Mouse (Mus musculus) myocyte (in vitro differentiated cells): ENCODE data around the gene Peg12. TPM values are rescaled to one million over a fixed set of nuclear protein-coding genes. Genes with fewer than 3 reads are reported as not detected.

Experiments used
- H3K27me3 ChIP-seq: one replicate; pipeline ENCODE4 v1.6.1; 2011; ENCODE audit not compliant: control insufficient read depth, insufficient read depth, insufficient read length
- H3K36me3 ChIP-seq: one replicate; pipeline ENCODE4 v1.6.1; 2011; ENCODE audit not compliant: control insufficient read depth, insufficient read depth
- H3K4me2 ChIP-seq: one replicate; pipeline ENCODE4 v1.6.1; 2011; ENCODE audit warnings: low read depth, control low read depth
- H3K4me3 ChIP-seq: one replicate; pipeline ENCODE4 v1.5.1; 2011; ENCODE audit warnings: mild to moderate bottlenecking, control low read depth, moderate library complexity
- H3K79me2 ChIP-seq: one replicate; pipeline ENCODE4 v1.6.1; 2011; ENCODE audit not compliant: control insufficient read depth, insufficient read depth
- H3ac ChIP-seq: one replicate; pipeline ENCODE4 v1.6.1; 2011; ENCODE audit not compliant: control insufficient read depth, insufficient read length
- CEBPB ChIP-seq: IDR thresholded peaks from 2 replicates; pipeline ENCODE4 v1.6.1; 2011; ENCODE audit warnings: mild to moderate bottlenecking, moderate library complexity; ENCODE audit not compliant: poor library complexity, insufficient read depth, severe bottlenecking
- E2F4 ChIP-seq: IDR thresholded peaks from one replicate; pipeline ENCODE4 v1.6.1; 2011; ENCODE audit warnings: mild to moderate bottlenecking, control low read depth, moderate library complexity; ENCODE audit not compliant: insufficient read depth
- MAX ChIP-seq: IDR thresholded peaks from one replicate; pipeline ENCODE4 v1.6.1; 2011; ENCODE audit warnings: low read depth, mild to moderate bottlenecking, control low read depth
- MYOD1 ChIP-seq, 3 experiments: IDR thresholded peaks; one replicate each; pipeline ENCODE4 v1.6.1; 2011; ENCODE audit warnings: control low read depth in 2 of 3, low read depth in 2 of 3, mild to moderate bottlenecking in 2 of 3, moderate library complexity in 1 of 3; ENCODE audit not compliant: insufficient read length in 2 of 3, control insufficient read depth in 1 of 3
- MYOG ChIP-seq, 3 experiments: IDR thresholded peaks; one replicate each; pipeline ENCODE4 v1.6.1; 2011; ENCODE audit warnings: control low read depth in 2 of 3, low read depth in 2 of 3, mild to moderate bottlenecking in 2 of 3; ENCODE audit not compliant: insufficient read length in 2 of 3, control insufficient read depth in 1 of 3, insufficient read depth in 1 of 3
- POLR2A ChIP-seq: IDR thresholded peaks from one replicate; pipeline ENCODE4 v1.6.1; 2011; ENCODE audit warnings: low read depth, mild to moderate bottlenecking, control low read depth, moderate library complexity; ENCODE audit not compliant: insufficient read length
- POLR2AphosphoS2 ChIP-seq: IDR thresholded peaks from one replicate; pipeline ENCODE4 v1.6.1; 2011; ENCODE audit warnings: low read depth, control low read depth; ENCODE audit not compliant: insufficient read length
- REST ChIP-seq: IDR thresholded peaks from one replicate; pipeline ENCODE4 v1.6.1; 2011; ENCODE audit warnings: mild to moderate bottlenecking, control low read depth, moderate library complexity; ENCODE audit not compliant: insufficient read depth, insufficient read length
- SRF ChIP-seq: IDR thresholded peaks from one replicate; pipeline ENCODE4 v1.6.1; 2011; ENCODE audit warnings: low read depth; ENCODE audit not compliant: control insufficient read depth, insufficient read length
- TCF12 ChIP-seq: IDR thresholded peaks from one replicate; pipeline ENCODE4 v1.6.1; 2011; ENCODE audit warnings: mild to moderate bottlenecking, control low read depth; ENCODE audit not compliant: poor library complexity, insufficient read depth, severe bottlenecking
- TCF3 ChIP-seq: IDR thresholded peaks from one replicate; pipeline ENCODE4 v1.6.1; 2011; ENCODE audit warnings: low read depth, control low read depth; ENCODE audit not compliant: insufficient read length
- USF1 ChIP-seq: IDR thresholded peaks from one replicate; pipeline ENCODE4 v1.6.1; 2011; ENCODE audit warnings: low read depth, mild to moderate bottlenecking, control low read depth, moderate library complexity
- polyA plus RNA-seq: library from polyadenylated mRNA; unstranded; fragments of >200 nt; fragmentation: generic; extraction: Trizol; gene quantifications from one replicate; pipeline ENCODE4 v1.2.1, GENCODE M21; 2012; ENCODE audit warnings: missing spikeins

The Peg12 gene
- polyA plus RNA-seq, 1 experiment = 1.5 TPM

DNA sequence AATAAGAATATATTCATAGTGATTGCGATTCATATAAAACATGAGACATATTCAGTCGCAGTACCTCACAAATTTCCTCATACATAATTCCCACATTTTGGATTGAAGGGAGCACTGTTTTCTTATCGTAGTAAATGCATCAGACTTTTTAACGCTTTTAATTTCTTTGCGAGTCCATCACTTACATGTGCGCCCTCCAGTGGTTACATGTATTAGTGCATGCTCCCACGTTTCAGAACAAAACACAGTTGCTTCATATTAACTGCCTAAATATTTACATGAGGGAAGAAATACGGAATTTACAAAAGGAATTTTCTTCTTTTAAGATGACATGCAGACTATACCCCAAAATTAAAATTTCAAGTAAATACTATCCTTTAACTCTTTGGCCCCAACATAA is 36.0 kb downstream of the Peg12 start:
- TF ChIP-seq MAX (no peak), MYOG (IDR thresholded peaks at IDR 0.05; ENCODE audit: control insufficient read depth in 1 of 3, insufficient read depth in 1 of 3, insufficient read length in 2 of 3, low read depth in 2 of 3) (no peak), REST (no peak), USF1 (no peak), CEBPB (no peak)
- H3K4me3 ChIP-seq = no peak overlapping the region
- H3K36me3 ChIP-seq = no peaks in the 10 kb centered on the region
- no peaks in the 10 kb centered on the region for H3K27me3 ChIP-seq
- H3ac ChIP-seq = no peak overlapping the region
- H3K4me2 ChIP-seq = no peak overlapping the region
- no peaks in the 10 kb centered on the region for H3K79me2 ChIP-seq

DNA sequence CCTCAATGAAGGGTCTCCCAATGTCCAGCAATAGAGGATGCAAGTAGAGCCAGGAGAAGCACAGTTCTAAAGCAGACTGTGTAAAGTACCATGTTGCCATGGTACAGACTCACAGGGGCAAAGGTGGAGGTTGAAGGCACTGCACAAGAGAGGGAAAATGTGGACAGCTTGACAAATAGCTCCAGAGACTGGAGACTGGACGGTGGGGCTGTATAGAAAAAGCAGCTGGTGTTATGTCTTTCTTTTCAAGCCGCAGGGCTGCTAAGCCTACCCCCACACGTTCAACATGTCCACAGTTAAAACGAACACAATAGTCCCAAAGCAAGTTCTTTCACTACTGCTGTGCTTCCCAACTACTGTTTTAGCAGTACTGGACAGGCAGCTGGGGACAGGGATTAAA is 41.1 kb downstream of the Peg12 start:
- Histone ChIP-seq H3K79me2 (no peaks in the 10 kb centered on the region), H3K4me2 (no peak overlapping the region), H3K27me3 (no peaks in the 10 kb centered on the region), H3K36me3 (no peaks in the 10 kb centered on the region), H3ac (no peak overlapping the region), H3K4me3 (no peak overlapping the region)
- TF ChIP-seq REST (no peak), MYOG (IDR thresholded peaks at IDR 0.05; ENCODE audit: control insufficient read depth in 1 of 3, insufficient read depth in 1 of 3, insufficient read length in 2 of 3, low read depth in 2 of 3) (no peak), MYOD1 (IDR thresholded peaks at IDR 0.05; ENCODE audit: control insufficient read depth in 1 of 3, insufficient read length in 2 of 3, low read depth in 2 of 3) (no peak), MAX (no peak), TCF12 (no peak), CEBPB (no peak), USF1 (no peak), POLR2AphosphoS2 (no peak), E2F4 (no peak), POLR2A (no peak), SRF (no peak), TCF3 (no peak)

DNA sequence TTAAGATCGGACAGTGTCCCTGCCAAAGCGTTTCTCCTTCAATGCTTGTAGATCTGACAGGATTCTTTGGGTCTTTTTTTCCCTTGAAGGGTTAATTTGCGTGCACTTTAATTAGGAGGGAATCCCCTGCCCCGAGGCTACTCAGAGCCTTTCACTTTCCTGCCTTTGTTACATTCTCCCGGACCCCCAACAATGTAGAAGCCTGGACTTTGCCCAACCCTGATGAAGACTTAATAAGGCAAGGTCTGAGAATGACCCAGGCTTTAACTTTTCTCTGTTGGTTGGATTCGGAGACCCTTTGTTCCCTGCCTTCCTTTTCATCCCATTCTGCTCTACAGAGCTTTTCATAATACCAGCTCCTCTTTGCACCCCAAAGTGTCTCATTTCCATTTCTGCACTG is 43.7 kb downstream of the Peg12 start:
- peak overlapping the region; percentile 57 for H3K4me3 ChIP-seq
- no peaks in the 10 kb centered on the region for H3K36me3 ChIP-seq
- no peaks in the 10 kb centered on the region for H3K79me2 ChIP-seq
- no peak overlapping the region for H3ac ChIP-seq
- no peaks in the 10 kb centered on the region for H3K27me3 ChIP-seq
- H3K4me2 ChIP-seq = peak overlapping the region; percentile 71
- TF ChIP-seq E2F4 (no peak), MYOD1 (IDR thresholded peaks at IDR 0.05; ENCODE audit: control insufficient read depth in 1 of 3, insufficient read length in 2 of 3, low read depth in 2 of 3) (no peak), MYOG (IDR thresholded peaks at IDR 0.05; ENCODE audit: control insufficient read depth in 1 of 3, insufficient read depth in 1 of 3, insufficient read length in 2 of 3, low read depth in 2 of 3) (no peak), USF1 (no peak), POLR2A (no peak), SRF (no peak), POLR2AphosphoS2 (no peak)

DNA sequence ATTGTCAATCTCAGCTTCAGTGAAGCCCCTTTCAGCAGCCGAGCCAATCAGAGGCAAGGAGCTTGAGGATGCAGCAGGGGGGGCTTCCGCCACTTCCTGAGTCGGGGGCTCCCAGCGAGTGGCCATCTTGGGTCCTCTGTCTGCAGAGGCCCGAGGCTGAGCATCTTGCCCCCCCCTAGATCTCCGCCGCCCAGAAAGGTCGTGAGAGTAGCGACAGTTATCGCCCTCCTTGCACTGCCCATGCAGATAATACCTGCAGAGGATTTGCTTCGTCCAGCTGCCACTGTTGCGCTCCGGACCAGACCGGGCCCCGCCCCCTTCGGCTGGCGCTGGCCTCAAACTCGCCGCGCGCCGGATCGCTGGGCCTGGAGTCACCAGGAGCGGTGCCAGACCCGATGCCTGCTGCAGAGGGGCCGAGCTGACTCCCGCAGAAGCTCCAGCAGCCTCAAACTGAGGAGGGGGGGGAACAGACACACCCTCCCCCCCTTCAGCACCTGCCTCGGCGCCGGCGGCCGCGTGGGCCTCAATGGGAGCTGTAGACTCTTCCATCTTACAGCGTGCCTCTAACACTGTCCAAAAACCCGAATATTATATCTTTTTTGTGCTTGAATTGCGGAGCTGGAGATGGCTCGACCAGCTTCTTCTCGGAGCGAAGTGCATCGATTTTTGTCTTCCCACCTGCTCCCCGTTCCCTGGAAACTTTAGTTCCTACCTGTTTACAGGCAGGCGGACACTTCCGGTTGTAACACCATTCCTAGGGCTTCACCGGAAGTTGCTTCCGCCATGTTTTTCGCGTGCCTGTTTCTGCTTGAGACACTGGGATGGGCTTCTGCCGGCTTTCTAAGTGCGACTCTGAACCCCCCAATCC is 44.6 kb downstream of the Peg12 start, which contains the start of gene Mkrn3:
Gene Mkrn3, minus strand, starts transcription at position 647 of the 868 bp plus-strand sequence.
- Histone ChIP-seq H3K36me3 (no peaks in the 10 kb centered on the region), H3K27me3 (no peaks in the 10 kb centered on the region), H3K79me2 (no peaks in the 10 kb centered on the region), H3K4me3 (peak within 1 kb of the TSS; percentile 57), H3K4me2 (peak within 1 kb of the TSS; percentile 80), H3ac (peak within 1 kb of the TSS; percentile 6)
- TF ChIP-seq TCF3 = no peak
- peak; percentile 42 for TF ChIP-seq POLR2A

DNA sequence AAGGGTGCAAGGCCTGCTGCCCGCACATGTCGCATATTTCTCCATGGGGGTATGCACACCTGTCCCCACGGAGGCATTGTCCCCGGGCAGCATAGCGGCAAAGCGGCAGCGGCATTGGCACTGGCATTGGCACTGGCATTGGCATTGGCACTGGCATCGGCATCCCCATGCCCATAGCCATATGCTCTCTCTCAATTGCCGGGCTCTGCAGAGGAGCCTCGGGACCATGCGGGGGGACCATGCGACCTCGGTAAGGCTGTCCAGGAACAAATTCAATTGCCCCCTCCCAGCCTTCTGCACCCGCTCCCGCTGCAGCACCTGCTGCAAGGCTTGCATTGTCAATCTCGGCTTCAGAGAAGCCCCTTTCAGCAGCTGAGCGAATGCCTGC is 45.2 kb downstream of the Peg12 start:
- TF ChIP-seq MYOG (IDR thresholded peaks at IDR 0.05; ENCODE audit: control insufficient read depth in 1 of 3, insufficient read depth in 1 of 3, insufficient read length in 2 of 3, low read depth in 2 of 3) (no peak), MYOD1 (IDR thresholded peaks at IDR 0.05; ENCODE audit: control insufficient read depth in 1 of 3, insufficient read length in 2 of 3, low read depth in 2 of 3) (no peak), E2F4 (no peak), POLR2A (no peak), POLR2AphosphoS2 (no peak), SRF (no peak), REST (no peak), TCF3 (no peak), CEBPB (no peak), USF1 (no peak)
- no peaks in the 10 kb centered on the region for H3K27me3 ChIP-seq
- H3ac ChIP-seq = peak overlapping the region; percentile 6
- H3K4me2 ChIP-seq = peak overlapping the region; percentile 80
- H3K79me2 ChIP-seq = no peaks in the 10 kb centered on the region
- no peaks in the 10 kb centered on the region for H3K36me3 ChIP-seq
- H3K4me3 ChIP-seq = peak overlapping the region; percentile 57
